Mouse (Mus musculus): ENCODE measurements at regions not wholly inside any gene's neighbourhood (a gene's known extent, or its start where the extent isn't known, plus 50 kb on each side); places are given as distances from the start of the nearest gene placed in this dataset.
"Not testable (repeated sequence)": the region's sequence is repeated elsewhere in the genome, so short reads cannot be mapped to it uniquely, and the experiment has no call there.

DNA sequence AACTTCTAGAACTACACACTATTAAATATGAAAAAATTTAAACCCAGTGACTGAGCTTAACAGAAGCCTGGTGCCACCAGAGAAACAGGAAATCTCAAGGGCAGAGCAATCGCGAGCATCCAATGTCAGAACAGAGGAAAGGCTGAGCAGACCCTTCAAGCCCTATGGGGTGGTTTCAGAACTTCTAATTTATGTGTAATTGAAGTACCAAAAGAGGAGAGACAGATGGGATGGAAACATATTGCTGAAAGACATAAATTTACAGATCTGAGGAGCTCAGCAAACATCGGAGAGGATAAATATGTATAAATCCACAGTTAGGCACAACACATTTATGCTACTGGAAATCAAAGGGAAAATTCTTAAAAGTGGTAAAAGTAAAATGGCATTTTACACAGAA lies 637.6 kb downstream of the Rwdd3 start:
- no peak for ATAC-seq (replicated peaks; ENCODE audit: poor library complexity)

GRCm38 (mm10) chr3:120531880-120532580 lies 639.5 kb downstream of the Rwdd3 start:
- no peak for ATAC-seq (replicated peaks; ENCODE audit: poor library complexity)

DNA sequence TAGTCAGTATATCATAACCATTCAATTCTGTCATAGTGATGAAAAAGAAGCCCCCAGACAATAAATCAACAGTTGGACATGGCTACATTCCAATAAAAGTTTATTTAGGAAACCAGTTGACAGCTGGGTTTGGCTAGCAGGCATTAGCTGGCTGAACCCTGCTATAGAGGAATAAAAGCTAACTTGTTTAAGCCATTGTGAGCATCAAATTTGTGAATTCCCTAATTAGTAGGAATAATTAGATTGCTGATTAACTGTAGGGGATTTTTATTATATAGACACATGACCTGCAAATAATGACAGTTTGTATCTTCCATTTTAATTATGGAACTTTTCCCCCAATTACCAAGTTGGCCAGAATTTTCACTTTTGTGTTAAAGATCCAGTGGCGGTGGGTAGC lies 659.8 kb downstream of the Rwdd3 start:
- ATAC-seq (replicated peaks; ENCODE audit: poor library complexity), result no peak

GRCm38 (mm10) chr3:120498937-120499336 lies 672.6 kb downstream of the Rwdd3 start:
- no peak for ATAC-seq (replicated peaks; ENCODE audit: poor library complexity)

- ATAC-seq (replicated peaks; ENCODE audit: poor library complexity), result no peak
Observed at GRCm38 (mm10) chr3:120477934-120478333, 693.6 kb downstream of the Rwdd3 start.

DNA sequence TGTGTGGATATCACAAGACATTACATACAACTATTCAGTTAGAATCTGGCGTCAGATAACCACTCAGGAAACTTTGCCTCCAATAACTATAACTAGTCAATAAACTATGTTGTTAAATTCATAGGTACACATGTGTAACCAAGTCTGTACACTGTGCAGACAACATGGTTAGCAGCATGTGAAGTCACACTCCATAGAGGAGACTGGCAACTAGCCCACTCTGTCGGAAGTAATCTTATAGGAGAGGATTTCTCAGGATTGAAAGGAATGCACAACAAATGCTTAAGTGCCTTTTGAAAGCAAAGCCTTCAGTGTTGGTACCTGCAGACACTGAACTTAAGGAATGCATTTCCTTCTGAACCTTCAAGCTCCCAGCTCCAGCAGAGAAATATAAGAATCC lies 693.0 kb upstream of the Ptbp2 start:
- no peak for ATAC-seq (replicated peaks; ENCODE audit: poor library complexity)

GRCm38 (mm10) chr3:120473645-120474038 lies 689.4 kb upstream of the Ptbp2 start:
- ATAC-seq (replicated peaks; ENCODE audit: poor library complexity), result no peak

DNA sequence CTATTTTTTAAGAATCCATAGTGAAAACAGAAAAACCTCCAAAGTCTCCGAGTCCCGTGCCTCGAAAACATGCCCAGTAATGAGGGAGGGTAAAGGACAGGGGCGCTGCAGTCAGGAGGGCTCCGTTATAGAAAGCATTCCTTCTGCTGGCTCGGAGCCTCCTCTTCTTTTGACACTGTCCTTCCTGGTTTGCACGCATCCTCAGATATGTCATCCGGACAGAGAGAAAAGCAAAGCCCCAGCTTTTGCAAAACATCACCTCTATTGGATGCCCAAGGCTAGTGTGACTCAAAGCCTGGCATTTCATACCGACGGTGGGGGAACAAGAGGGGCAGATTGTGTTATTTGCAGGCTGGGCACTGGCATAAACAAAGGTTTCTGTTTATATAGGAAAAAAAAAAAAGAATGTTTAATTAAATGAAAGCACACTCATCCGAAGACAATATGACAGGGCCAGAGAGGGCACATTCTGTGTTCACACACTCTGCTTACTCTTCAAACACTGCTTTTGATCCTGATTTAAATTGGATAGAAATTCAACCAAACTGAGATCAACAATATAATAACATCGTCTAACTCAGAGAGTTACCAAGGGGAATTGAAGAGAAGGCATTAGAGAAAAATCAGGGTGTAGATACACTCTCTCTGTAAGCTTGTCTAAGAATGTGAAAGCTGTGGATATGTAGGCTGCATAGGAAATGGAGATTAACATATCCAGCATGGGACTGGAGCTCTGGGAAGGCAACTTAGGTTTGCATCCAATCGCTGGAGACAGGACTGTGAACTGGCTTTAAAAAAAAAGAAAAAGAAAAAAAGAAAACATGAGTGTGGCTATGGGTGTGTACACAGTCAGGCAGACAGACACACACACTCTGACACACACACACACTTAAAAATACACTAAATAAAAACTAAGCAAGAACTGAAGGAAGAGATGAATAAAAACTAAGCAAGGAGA lies 688.7 kb upstream of the Ptbp2 start:
- no peak for ATAC-seq (replicated peaks; ENCODE audit: poor library complexity)

DNA sequence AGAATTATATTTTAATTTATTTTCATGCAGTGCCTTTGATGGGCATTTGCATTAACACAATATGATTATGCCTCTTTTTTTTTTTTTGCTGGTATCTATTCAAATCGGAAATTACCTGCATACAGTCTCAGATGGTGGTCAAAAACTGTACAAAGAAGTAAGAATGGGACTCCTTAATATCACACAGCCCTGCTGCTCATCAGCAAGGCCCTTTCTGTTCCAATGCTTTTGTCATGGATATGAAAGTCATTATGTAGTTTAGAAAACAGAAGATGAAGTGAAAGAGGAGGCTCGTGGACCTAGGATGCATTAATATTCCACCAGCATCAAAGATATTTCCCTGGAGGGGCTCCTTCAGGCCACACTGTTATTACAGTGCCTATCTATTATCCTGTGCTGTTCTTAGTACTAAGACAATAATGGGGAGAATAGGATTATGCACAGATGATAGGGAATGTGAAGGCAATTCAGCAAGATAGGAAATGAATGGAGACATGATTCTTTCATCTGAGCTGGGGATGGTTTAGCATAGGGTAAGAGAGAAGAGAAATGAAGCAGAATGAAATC lies 687.7 kb upstream of the Ptbp2 start:
- ATAC-seq (replicated peaks; ENCODE audit: poor library complexity), result no peak

- ATAC-seq (replicated peaks; ENCODE audit: poor library complexity), result no peak
Observed at GRCm38 (mm10) chr3:120468887-120469286, 684.6 kb upstream of the Ptbp2 start.

GRCm38 (mm10) chr3:120460717-120461116 lies 676.5 kb upstream of the Ptbp2 start:
- ATAC-seq (replicated peaks; ENCODE audit: poor library complexity), result no peak

GRCm38 (mm10) chr3:120457912-120458311 lies 673.6 kb upstream of the Ptbp2 start:
- ATAC-seq (replicated peaks; ENCODE audit: poor library complexity), result 0 out of 2 replicates have a peak, but pooled peaks have one; percentile 37

DNA sequence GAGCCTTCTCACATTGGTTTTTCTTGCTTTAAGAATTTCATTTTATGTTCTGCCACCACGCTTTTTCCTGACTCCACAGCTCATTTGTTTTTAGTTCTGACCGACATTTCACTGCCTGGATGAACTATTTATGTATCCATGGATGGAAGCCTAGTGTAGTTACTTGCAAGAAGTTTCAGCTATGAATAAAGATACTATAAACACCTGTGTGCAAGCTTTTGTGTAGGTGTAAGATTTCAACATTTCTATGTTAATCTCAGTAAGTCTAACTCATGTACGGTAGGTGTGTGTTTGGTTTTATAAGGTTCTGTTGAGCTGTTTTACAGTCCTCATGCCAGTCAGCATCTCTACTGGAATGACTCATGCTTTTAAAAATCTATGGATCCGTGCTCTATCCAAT lies 656.9 kb upstream of the Ptbp2 start:
- no peak for ATAC-seq (replicated peaks; ENCODE audit: poor library complexity)

DNA sequence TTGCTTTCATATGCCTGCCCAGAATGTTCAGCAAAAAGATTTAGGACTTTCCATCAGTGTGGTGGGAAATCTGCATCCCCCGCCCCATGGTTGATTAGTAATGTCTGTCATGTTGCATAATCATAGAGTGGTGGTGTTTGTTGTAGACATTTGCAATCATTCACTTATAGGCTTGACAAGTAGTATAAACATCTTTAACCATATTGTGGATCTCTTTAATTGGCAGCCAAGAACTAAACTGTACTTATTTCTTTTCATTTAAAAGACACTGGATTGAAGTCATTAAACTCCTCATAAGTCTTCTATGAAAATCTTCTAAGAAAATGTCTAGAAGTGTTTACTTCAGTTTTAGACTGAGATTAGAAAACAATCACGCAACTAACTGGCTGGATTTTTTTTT lies 646.0 kb upstream of the Ptbp2 start:
- no peak for ATAC-seq (replicated peaks; ENCODE audit: poor library complexity)

GRCm38 (mm10) chr3:120416634-120417033 lies 632.4 kb upstream of the Ptbp2 start:
- ATAC-seq (replicated peaks; ENCODE audit: poor library complexity), result no peak

DNA sequence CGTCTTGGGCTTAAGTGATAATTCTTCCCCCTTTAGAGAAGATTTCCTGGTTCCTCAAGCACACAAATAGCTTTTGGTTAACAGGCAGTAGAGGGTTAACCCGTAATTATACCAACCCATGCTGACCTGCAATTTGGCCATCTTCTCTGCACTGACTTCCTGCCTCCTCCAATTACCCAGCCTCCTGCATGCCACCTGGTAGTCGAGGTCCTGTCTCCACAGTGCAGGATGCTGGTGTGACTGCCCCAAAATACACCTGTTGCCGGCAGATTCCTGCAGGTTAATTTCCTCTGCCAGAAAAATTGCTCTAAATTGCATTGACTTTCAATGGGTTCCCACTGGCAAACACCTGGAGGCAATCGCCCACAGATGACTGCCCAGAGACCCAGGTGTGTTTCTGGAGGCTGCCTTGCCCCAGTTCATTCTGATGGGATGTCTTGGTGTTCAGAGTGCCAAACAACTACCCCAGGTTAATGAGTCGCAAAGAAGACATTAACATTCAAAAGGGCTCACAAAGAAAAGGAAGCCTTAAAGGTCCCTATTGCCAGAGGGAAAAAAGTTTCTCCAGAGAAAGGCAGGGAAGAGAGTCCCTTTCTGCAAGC lies 591.5 kb upstream of the Ptbp2 start:
- no peak for ATAC-seq (replicated peaks; ENCODE audit: poor library complexity)

GRCm38 (mm10) chr3:120342747-120343377 lies 558.6 kb upstream of the Ptbp2 start:
- no peak for ATAC-seq (replicated peaks; ENCODE audit: poor library complexity)

GRCm38 (mm10) chr3:120341882-120342281 lies 557.6 kb upstream of the Ptbp2 start:
- ATAC-seq (replicated peaks; ENCODE audit: poor library complexity), result no peak

- no peak for ATAC-seq (replicated peaks; ENCODE audit: poor library complexity)
Observed at GRCm38 (mm10) chr3:120335843-120336585, 551.7 kb upstream of the Ptbp2 start.

GRCm38 (mm10) chr3:120307042-120307441 lies 522.8 kb upstream of the Ptbp2 start:
- not testable (repeated sequence) for ATAC-seq (replicated peaks; ENCODE audit: poor library complexity)

Data from megakaryocyte progenitor cell, adult 5-6 weeks (primary cell).